Mouse (Mus musculus) testis, adult 2 months (tissue): ENCODE results near the gene Senp3. TPM values are rescaled to one million over a fixed set of nuclear protein-coding genes. Genes with fewer than 3 reads are reported as not detected.
"Not testable (repeated sequence)": the region's sequence is repeated elsewhere in the genome, so short reads cannot be mapped to it uniquely, and the experiment has no call there.

Experiments
- H3K27ac ChIP-seq: fragments of 200-500 bp; 2 replicates; pipeline ENCODE4 v1.5.1; 2012; ENCODE audit warnings: low read depth, low read length; ENCODE audit not compliant: control insufficient read depth, insufficient read depth
- H3K27me3 ChIP-seq: fragments of 200-500 bp; 2 replicates; pipeline ENCODE4 v1.6.1; 2012; ENCODE audit warnings: mild to moderate bottlenecking, low read length, moderate library complexity; ENCODE audit not compliant: control insufficient read depth, insufficient read depth
- H3K36me3 ChIP-seq: fragments of 200-500 bp; 2 replicates; pipeline ENCODE4 v1.6.1; 2012; ENCODE audit warnings: mild to moderate bottlenecking, low read length; ENCODE audit not compliant: control insufficient read depth, insufficient read depth
- H3K4me1 ChIP-seq: fragments of 200-500 bp; 2 replicates; pipeline ENCODE4 v1.6.1; 2012; ENCODE audit warnings: low read length; ENCODE audit not compliant: control insufficient read depth, insufficient read depth
- H3K4me3 ChIP-seq: fragments of 200-500 bp; 2 replicates; pipeline ENCODE4 v1.5.1; 2012; ENCODE audit warnings: low read depth, mild to moderate bottlenecking, low read length, moderate library complexity, mixed read lengths; ENCODE audit not compliant: control insufficient read depth
- CTCF ChIP-seq: fragments of 200-500 bp; IDR thresholded peaks from 2 replicates; pipeline ENCODE4 v1.5.1; 2012; ENCODE audit warnings: low read depth, mild to moderate bottlenecking, inconsistent platforms, low read length, moderate library complexity; ENCODE audit not compliant: control insufficient read depth, insufficient read depth, insufficient replicate concordance
- POLR2A ChIP-seq: fragments of 200-500 bp; IDR thresholded peaks from 2 replicates; pipeline ENCODE4 v1.6.1; 2012; ENCODE audit warnings: low read depth, mild to moderate bottlenecking, inconsistent platforms, low read length, moderate library complexity; ENCODE audit not compliant: control insufficient read depth
- polyA plus RNA-seq: library from polyadenylated mRNA; depleted of rRNA; stranded (reverse); fragments of >200 nt; gene quantifications from 2 replicates; pipeline ENCODE4 v1.2.3, GENCODE M21; 2012

Gene Senp3
- polyA plus RNA-seq, 1 experiment = 67.6 TPM

GRCm38 (mm10) chr11:69703814-69704612, 22.1 kb upstream of the Senp3 start:
- H3K4me3 ChIP-seq = no peak overlapping the region
- no peaks in the 10 kb centered on the region for H3K36me3 ChIP-seq
- no peaks in the 10 kb centered on the region for H3K27me3 ChIP-seq
- H3K4me1 ChIP-seq = peaks cover 2% of the 10 kb centered on the region
- no peak for TF ChIP-seq CTCF
- TF ChIP-seq POLR2A = no peak
- no peak overlapping the region for H3K27ac ChIP-seq

- not testable (repeated sequence) for H3K27me3 ChIP-seq, H3K36me3 ChIP-seq, H3K4me3 ChIP-seq, H3K4me1 ChIP-seq, H3K27ac ChIP-seq
Measured at GRCm38 (mm10) chr11:69703381-69703780, 21.5 kb upstream of the Senp3 start.

GRCm38 (mm10) chr11:69702886-69703285, 21.0 kb upstream of the Senp3 start:
- H3K36me3 ChIP-seq, H3K27ac ChIP-seq, H3K4me1 ChIP-seq, H3K4me3 ChIP-seq, H3K27me3 ChIP-seq: not testable (repeated sequence)

- no peak overlapping the region for H3K27ac ChIP-seq
- H3K27me3 ChIP-seq = no peaks in the 10 kb centered on the region
- no peak overlapping the region for H3K4me3 ChIP-seq
- peaks cover 9% of the 10 kb centered on the region for H3K4me1 ChIP-seq
- no peaks in the 10 kb centered on the region for H3K36me3 ChIP-seq
- TF ChIP-seq CTCF = no peak
- TF ChIP-seq POLR2A = no peak
Measured at GRCm38 (mm10) chr11:69699595-69699994, 17.7 kb upstream of the Senp3 start.

GRCm38 (mm10) chr11:69698574-69698973, 16.7 kb upstream of the Senp3 start:
- Histone ChIP-seq H3K4me1 (peaks cover 7% of the 10 kb centered on the region), H3K4me3 (no peak overlapping the region), H3K27me3 (no peaks in the 10 kb centered on the region), H3K36me3 (no peaks in the 10 kb centered on the region), H3K27ac (no peak overlapping the region)
- peak; percentile 42; the same call in 1 of the 2 replicates for TF ChIP-seq CTCF
- TF ChIP-seq POLR2A = no peak

GRCm38 (mm10) chr11:69697396-69697795, 15.5 kb upstream of the Senp3 start:
- H3K4me1 ChIP-seq = peaks cover 7% of the 10 kb centered on the region
- TF ChIP-seq CTCF (no peak), POLR2A (no peak)
- no peak overlapping the region for H3K27ac ChIP-seq
- no peaks in the 10 kb centered on the region for H3K27me3 ChIP-seq
- no peak overlapping the region for H3K4me3 ChIP-seq
- no peaks in the 10 kb centered on the region for H3K36me3 ChIP-seq

- no peaks in the 10 kb centered on the region for H3K27me3 ChIP-seq
- TF ChIP-seq CTCF (no peak), POLR2A (peak; percentile 26; the same call in 1 of the 2 replicates)
- H3K4me3 ChIP-seq = peak within 1 kb of the TSS; percentile 76
- H3K27ac ChIP-seq = peak within 1 kb of the TSS; percentile 76
- no peaks in the 10 kb centered on the region for H3K36me3 ChIP-seq
- H3K4me1 ChIP-seq = peaks cover 7% of the 10 kb centered on the region
Measured at GRCm38 (mm10) chr11:69695361-69696181, 13.7 kb upstream of the Senp3 start, which contains the start of the genes Tnfsf12 and Tnfsfm13. TSS of gene Tnfsf12 (minus strand) at chr11:69695849. TSS of gene Tnfsfm13 (minus strand) at chr11:69696098.
